Mouse (Mus musculus) midbrain, embryonic 12.5 days (tissue): Measurements from ENCODE around the gene Stard13. TPM values are rescaled to one million over a fixed set of nuclear protein-coding genes. Genes with fewer than 3 reads are reported as not detected.

Source experiments
- ATAC-seq: fragments of 200-750 bp; cut with Nextera tagmentation; 2 replicates; pipeline ENCODE4 v1.8.0; 2017; ENCODE audit warnings: low read depth, moderate TSS enrichment, moderate library complexity; ENCODE audit not compliant: low FRiP score
- H3K27ac ChIP-seq: fragments of 300-500 bp; sonication (generic); replicated peaks from 2 replicates; pipeline ENCODE4 v1.5.1; 2016; ENCODE audit warnings: mild to moderate bottlenecking
- H3K27me3 ChIP-seq: fragments of 300-500 bp; sonication (generic); 2 replicates; pipeline ENCODE4 v1.6.1; 2016; ENCODE audit warnings: mild to moderate bottlenecking
- H3K36me3 ChIP-seq: fragments of 300-500 bp; sonication (generic); 2 replicates; pipeline ENCODE4 v1.6.1; 2016
- H3K4me1 ChIP-seq: fragments of 300-500 bp; sonication (generic); 2 replicates; pipeline ENCODE4 v1.6.1; 2016
- H3K4me2 ChIP-seq: fragments of 300-500 bp; sonication (generic); replicated peaks from 2 replicates; pipeline ENCODE4 v1.6.1; 2016; ENCODE audit warnings: mild to moderate bottlenecking, moderate library complexity
- H3K4me3 ChIP-seq: fragments of 300-500 bp; sonication (generic); 2 replicates; pipeline ENCODE4 v1.5.1; 2016; ENCODE audit warnings: mild to moderate bottlenecking
- H3K9ac ChIP-seq: fragments of 300-500 bp; sonication (generic); replicated peaks from 2 replicates; pipeline ENCODE4 v1.6.1; 2016; ENCODE audit warnings: mild to moderate bottlenecking, moderate library complexity
- H3K9me3 ChIP-seq: fragments of 300-500 bp; sonication (generic); 2 replicates; pipeline ENCODE4 v1.6.1; 2016; ENCODE audit warnings: mild to moderate bottlenecking
- whole genome bisulfite sequencing: fragments of 180-500 bp; shearing (Covaris S2); methylation state at CpG from one replicate; pipeline ENCODE4 v1.1.7; 2016; 5-methylcytosine and 5-hydroxymethylcytosine counted together
- polyA plus RNA-seq: library from polyadenylated mRNA; unstranded; fragments of >200 nt; fragmentation: Nextera tagmentation; extraction: Ambion mirVana; gene quantifications from 2 replicates; pipeline ENCODE4 v1.2.1, GENCODE M21; 2016

Stard13 gene
- polyA plus RNA-seq, 1 experiment from 2014 or later: 5.6 TPM

DNA sequence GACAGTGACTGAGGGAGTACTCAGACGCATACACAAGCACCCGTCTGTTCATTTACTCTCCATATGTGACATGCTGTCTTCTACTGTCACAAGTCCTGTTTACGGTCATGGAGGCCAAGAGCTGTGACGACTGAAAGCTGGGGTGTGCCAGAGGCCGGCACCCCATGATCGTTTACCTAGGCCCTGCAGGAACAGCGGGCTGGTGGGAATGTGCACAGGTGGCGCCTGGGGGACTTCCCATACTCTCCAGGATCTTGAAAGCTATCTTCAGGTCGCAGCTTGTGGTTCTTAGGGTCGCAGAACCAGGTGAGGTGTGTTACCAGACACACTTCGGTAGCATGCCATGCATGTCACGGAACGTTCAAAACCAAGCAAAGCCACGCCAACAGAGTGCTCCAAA, 99.9 kb downstream of the Stard13 start:
- no peak overlapping the region for H3K4me2 ChIP-seq

DNA sequence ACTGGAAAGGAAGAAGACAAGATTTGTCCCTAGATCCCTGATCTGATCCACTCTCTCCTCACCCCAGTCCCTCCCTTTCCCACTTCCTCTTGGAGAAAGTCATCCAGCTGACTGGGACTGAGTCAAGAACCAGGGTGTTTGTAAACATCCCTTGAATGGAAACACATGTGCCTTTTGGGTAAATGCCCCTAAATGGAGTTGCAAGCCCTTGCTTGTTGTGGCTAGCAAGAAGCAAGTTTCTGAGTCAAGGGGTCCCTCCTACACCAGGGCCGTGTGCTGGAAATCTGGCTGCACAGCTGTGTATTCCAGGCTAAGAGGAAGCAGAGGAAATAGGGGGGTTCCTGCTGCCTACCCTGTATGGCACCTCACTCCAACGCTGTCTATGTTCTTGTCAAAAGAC, 103.9 kb downstream of the Stard13 start:
- Histone ChIP-seq H3K27ac (no peak overlapping the region), H3K4me2 (no peak overlapping the region), H3K36me3 (no peaks in the 10 kb centered on the region), H3K4me1 (no peaks in the 10 kb centered on the region), H3K9me3 (no peaks in the 10 kb centered on the region), H3K27me3 (no peaks in the 10 kb centered on the region), H3K9ac (no peak overlapping the region), H3K4me3 (no peak overlapping the region)
- WGBS: 76% methylated on average over 2 of the region's 2 CpGs
- no peak for ATAC-seq

More for the DNA sequence above, 99.9 kb downstream of the Stard13 start:
- no peak for ATAC-seq
- H3K27ac ChIP-seq: no peak overlapping the region
- no peak overlapping the region for H3K9ac ChIP-seq
- no peaks in the 10 kb centered on the region for H3K9me3 ChIP-seq
- 92% methylated on average over 14 of the region's 14 CpGs for WGBS
- H3K27me3 ChIP-seq: no peaks in the 10 kb centered on the region
- H3K4me3 ChIP-seq: no peak overlapping the region
- no peaks in the 10 kb centered on the region for H3K36me3 ChIP-seq
- H3K4me1 ChIP-seq: no peaks in the 10 kb centered on the region

DNA sequence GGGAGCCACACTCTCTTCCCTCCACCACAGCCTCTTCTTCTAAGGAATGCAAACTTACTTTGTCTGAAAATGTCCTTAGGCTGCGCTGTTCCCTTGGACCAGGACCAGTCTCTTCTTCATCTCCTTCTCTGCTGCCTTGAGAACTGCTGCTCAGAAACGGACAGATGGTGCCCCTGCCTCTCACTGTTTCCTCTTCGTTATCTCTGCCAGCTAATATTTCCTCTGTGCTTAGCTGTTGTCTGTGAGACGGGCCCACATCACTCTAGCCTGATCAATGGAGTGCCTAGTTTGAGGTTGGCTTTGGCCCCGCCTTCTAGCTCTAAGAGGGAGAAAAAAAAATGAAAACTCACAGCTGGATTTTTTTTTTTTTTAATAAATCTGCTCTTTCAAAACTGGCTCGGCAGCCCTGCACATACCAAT, 106.3 kb downstream of the Stard13 start:
- no peaks in the 10 kb centered on the region for H3K9me3 ChIP-seq
- H3K27ac ChIP-seq: no peak overlapping the region
- H3K36me3 ChIP-seq: no peaks in the 10 kb centered on the region
- no peaks in the 10 kb centered on the region for H3K4me1 ChIP-seq
- H3K9ac ChIP-seq: no peak overlapping the region
- WGBS: 66% methylated on average over 6 of the region's 6 CpGs
- H3K4me3 ChIP-seq: no peak overlapping the region
- no peaks in the 10 kb centered on the region for H3K27me3 ChIP-seq
- no peak overlapping the region for H3K4me2 ChIP-seq
- no peak for ATAC-seq

DNA sequence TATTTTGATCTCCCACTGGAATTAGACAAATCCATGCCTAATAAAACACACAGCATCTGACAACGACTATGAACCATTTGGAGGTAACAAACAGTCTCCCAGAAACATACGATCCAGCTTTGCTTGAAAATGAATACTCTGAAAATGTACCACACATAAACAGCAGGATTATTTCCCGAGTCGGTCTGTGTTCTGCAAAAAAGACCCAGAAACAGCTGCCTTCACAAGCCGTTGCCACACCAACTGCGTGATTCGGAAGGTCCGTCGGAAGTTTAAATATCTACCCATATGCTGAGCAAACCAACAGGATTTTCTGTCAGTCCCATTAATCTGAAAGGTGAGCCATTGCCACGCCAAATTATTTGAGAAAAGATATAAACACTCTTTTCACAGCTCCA, 107.0 kb downstream of the Stard13 start:
- no peaks in the 10 kb centered on the region for H3K9me3 ChIP-seq
- no peak for ATAC-seq
- no peak overlapping the region for H3K27ac ChIP-seq
- no peaks in the 10 kb centered on the region for H3K27me3 ChIP-seq
- no peaks in the 10 kb centered on the region for H3K36me3 ChIP-seq
- no peak overlapping the region for H3K4me3 ChIP-seq
- H3K4me1 ChIP-seq: no peaks in the 10 kb centered on the region
- H3K9ac ChIP-seq: no peak overlapping the region
- no peak overlapping the region for H3K4me2 ChIP-seq
- 83% methylated on average over 10 of the region's 10 CpGs for WGBS

DNA sequence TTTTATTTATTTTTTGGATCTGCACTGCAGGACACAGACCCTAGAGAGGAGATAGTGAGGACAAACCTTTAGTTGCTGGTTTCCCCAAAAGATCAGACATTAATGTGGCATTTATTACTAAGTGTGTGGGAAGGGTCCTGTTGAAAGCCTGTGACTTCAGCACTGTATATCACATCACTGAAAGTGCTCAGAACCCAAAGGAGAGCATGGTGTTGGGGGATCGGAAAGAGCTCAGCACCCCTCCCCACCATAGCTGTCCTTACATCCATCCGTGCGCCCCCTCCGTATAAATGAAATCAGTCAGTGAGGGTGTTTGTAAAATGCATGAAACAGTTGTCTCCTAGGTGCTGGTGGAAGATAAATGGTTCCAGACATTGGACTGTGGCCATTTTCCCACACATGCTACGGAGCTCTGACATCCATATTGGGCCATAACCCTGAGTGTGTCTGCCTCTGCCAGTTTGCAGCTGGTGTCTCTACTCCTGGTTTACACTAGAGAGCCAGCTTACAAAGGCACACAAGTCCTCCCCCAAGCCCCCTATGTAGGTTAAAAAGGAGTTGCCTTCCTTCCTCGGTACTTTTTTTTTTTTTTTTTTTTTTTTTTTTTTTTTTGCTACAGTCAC, 107.5 kb downstream of the Stard13 start:
- Histone ChIP-seq H3K9ac (no peak overlapping the region), H3K9me3 (no peaks in the 10 kb centered on the region), H3K27ac (no peak overlapping the region), H3K27me3 (no peaks in the 10 kb centered on the region), H3K4me1 (no peaks in the 10 kb centered on the region), H3K4me3 (no peak overlapping the region), H3K4me2 (no peak overlapping the region), H3K36me3 (no peaks in the 10 kb centered on the region)
- 84% methylated on average over 6 of the region's 6 CpGs for WGBS
- no peak for ATAC-seq

DNA sequence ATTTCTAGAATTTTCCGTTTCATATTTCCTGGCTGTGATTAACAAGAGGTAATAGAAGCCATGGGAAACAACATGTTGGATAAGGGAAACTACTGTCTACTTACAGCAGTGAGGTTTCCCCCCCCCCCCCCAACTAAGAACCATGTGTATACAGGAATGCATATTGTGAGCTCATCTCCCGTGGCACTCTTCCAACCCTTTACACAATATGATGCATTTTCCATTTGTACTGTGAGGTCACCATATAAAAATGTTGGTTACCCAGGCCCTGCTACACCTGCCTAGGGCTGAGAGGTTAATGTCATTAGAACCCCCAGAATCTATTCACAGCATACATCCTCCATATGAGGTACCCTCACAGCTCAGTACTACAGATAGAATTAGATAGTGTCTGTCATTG, 115.8 kb downstream of the Stard13 start:
- H3K27ac ChIP-seq: no peak overlapping the region
- H3K36me3 ChIP-seq: no peaks in the 10 kb centered on the region
- ATAC-seq: no peak
- no peak overlapping the region for H3K9ac ChIP-seq
- H3K4me1 ChIP-seq: no peaks in the 10 kb centered on the region
- H3K4me2 ChIP-seq: no peak overlapping the region
- 89% methylated on average over 2 of the region's 2 CpGs for WGBS
- no peak overlapping the region for H3K4me3 ChIP-seq
- no peaks in the 10 kb centered on the region for H3K9me3 ChIP-seq
- H3K27me3 ChIP-seq: no peaks in the 10 kb centered on the region

DNA sequence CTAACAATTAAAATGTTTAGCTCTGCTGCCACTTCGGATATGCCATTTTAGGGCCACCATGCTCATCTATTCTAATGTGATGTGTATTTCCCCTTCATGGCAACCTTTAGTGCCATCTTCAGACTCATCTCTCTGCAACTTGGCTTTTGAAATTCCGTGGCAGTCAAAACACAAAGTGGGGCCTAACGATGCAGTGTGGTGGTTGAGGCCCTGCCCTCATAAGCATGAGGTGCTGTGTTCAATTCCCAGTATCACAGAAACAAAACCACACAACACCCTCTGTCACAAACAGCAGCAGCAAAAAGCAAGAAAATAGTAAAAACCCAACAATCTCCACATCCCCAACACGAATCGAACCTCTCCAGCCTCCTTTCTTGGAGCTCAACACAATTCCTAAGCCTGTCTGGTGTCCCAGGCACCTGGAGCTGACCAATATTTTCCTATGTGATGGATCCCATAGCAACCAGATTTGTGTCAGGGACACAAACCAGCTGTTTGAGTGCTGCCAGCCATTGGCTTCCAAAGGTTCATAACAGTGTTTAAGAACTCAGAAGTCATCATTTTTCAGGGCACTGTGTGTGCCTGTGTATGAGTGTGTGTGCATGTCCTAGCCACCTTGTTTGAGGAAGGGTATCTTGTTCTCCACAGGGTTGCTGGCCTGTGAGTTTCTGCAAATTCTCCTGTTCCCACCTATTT, 117.3 kb downstream of the Stard13 start:
- ATAC-seq: no peak
- no peak overlapping the region for H3K4me2 ChIP-seq
- H3K36me3 ChIP-seq: no peaks in the 10 kb centered on the region
- H3K27me3 ChIP-seq: no peaks in the 10 kb centered on the region
- no peak overlapping the region for H3K9ac ChIP-seq
- 89% methylated on average over 5 of the region's 5 CpGs for WGBS
- H3K9me3 ChIP-seq: no peaks in the 10 kb centered on the region
- no peaks in the 10 kb centered on the region for H3K4me1 ChIP-seq
- no peak overlapping the region for H3K27ac ChIP-seq
- H3K4me3 ChIP-seq: no peak overlapping the region

DNA sequence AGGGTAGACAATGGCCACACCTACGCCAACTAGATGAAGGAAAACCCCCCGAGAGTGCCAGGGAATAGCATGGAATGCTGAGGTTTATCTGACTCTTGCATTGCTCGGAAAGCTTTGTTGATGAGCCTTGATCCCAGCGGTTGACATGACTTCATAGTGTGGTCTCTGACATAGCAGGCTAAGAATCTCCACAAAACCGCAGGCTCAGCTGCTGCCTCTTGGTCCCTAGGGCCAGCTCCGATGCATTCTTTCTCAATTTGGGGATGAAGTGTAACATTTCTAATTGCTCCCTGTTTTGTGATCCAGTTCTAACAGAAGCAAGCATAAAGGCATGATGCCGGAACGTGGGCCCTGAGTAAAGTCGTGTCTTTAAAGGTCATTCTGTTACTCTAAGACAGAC, 120.9 kb downstream of the Stard13 start:
- no peak overlapping the region for H3K9ac ChIP-seq
- WGBS: 85% methylated on average over 9 of the region's 9 CpGs
- H3K4me3 ChIP-seq: no peak overlapping the region
- H3K9me3 ChIP-seq: no peaks in the 10 kb centered on the region
- 0 out of 2 replicates have a peak, but pooled peaks cover 3% of the 10 kb centered on the region for H3K4me1 ChIP-seq
- H3K27me3 ChIP-seq: no peaks in the 10 kb centered on the region
- no peak overlapping the region for H3K27ac ChIP-seq
- ATAC-seq: no peak
- no peaks in the 10 kb centered on the region for H3K36me3 ChIP-seq
- no peak overlapping the region for H3K4me2 ChIP-seq

DNA sequence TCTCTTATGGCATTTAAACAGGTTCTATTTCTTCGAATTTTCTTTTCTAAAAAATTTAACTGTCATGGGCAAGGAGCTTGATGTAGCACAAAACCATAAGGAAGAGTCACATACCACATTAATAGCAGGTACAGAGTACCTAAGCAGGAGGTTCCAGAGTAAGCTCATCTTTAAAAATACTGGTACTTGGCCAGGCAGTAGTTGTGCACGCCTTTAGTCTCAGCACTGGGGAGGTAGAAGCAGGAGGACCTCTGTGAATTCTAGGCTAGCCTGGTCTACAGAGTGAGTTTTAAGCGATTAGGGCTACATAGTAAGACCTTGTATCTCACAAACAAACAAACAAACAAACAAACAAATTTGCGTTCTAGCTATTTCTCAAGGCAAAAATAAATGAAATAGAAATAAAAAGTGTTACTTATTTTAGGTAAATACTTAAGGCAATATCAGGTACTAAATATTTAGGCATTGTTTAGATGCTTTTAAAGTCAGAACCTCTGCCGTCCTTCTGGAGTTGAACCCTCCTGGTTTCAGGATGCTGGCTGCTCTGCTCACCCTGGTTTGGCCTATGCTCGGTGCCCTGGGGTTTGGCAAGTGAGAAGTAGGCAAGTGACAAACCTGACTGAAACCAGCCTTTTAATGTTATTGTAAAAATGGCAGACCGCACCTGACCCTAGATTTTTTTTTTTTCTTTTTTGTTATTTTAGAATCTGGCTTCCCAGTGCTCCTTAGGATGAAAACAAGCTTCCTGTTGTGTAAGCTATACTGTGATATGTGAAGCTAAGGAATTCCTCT, 122.4 kb downstream of the Stard13 start:
- 90% methylated on average over 7 of the region's 7 CpGs for WGBS
- 0 out of 2 replicates have a peak, but pooled peaks cover 3% of the 10 kb centered on the region for H3K4me1 ChIP-seq
- H3K27ac ChIP-seq: no peak overlapping the region
- ATAC-seq: no peak
- no peak overlapping the region for H3K9ac ChIP-seq
- H3K4me3 ChIP-seq: no peak overlapping the region
- H3K9me3 ChIP-seq: no peaks in the 10 kb centered on the region
- no peaks in the 10 kb centered on the region for H3K36me3 ChIP-seq
- no peak overlapping the region for H3K4me2 ChIP-seq
- no peaks in the 10 kb centered on the region for H3K27me3 ChIP-seq

DNA sequence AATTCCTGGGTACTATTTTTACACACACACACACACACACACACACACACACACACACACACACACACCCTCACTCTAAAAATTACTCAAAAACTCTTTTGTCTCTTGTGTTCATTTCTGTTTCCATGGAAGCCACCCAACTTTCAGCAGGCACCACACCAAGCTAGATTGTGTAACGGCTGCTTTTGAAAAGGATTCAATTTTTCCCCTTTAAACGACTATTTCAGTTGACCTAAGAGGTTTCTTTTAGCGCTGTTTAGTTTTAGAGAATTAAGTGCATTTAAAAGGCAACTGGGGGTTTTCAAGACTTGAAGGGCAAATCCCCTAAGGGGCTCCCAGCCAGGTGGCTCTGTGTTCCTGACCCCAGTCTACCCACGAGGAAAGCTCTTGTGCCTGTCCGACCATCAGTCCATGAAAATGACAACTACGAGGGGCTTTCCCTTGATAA, 123.2 kb downstream of the Stard13 start:
- Histone ChIP-seq H3K9me3 (no peaks in the 10 kb centered on the region), H3K9ac (no peak overlapping the region), H3K27ac (no peak overlapping the region), H3K4me1 (0 out of 2 replicates have a peak, but pooled peaks cover 3% of the 10 kb centered on the region), H3K4me3 (no peak overlapping the region), H3K36me3 (no peaks in the 10 kb centered on the region), H3K4me2 (no peak overlapping the region), H3K27me3 (no peaks in the 10 kb centered on the region)
- no peak for ATAC-seq
- 53% methylated on average over 6 of the region's 6 CpGs for WGBS

DNA sequence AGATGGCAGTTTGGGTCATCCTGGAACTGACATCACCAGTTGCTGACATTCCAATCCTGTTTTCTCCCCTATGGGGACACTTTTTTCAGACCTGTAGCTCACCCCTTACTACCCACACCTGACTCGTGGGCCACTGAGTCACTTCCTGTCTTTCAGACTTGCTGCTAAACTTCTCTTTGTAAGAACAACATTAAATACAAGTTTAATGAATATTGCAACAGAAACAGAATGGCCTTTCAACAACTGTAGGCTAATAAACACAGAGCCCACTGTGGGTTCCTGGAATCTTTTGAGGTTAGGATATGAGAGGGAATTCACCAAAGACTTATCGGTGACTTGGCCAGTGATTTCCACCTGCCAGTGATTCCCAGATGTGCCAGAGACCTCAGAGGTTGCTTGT, 123.8 kb downstream of the Stard13 start:
- 76% methylated on average over 2 of the region's 2 CpGs for WGBS
- H3K4me3 ChIP-seq: no peak overlapping the region
- no peak overlapping the region for H3K27ac ChIP-seq
- no peaks in the 10 kb centered on the region for H3K9me3 ChIP-seq
- H3K27me3 ChIP-seq: no peaks in the 10 kb centered on the region
- 0 out of 2 replicates have a peak, but pooled peaks cover 3% of the 10 kb centered on the region for H3K4me1 ChIP-seq
- no peak overlapping the region for H3K4me2 ChIP-seq
- ATAC-seq: no peak
- H3K36me3 ChIP-seq: no peaks in the 10 kb centered on the region
- no peak overlapping the region for H3K9ac ChIP-seq

DNA sequence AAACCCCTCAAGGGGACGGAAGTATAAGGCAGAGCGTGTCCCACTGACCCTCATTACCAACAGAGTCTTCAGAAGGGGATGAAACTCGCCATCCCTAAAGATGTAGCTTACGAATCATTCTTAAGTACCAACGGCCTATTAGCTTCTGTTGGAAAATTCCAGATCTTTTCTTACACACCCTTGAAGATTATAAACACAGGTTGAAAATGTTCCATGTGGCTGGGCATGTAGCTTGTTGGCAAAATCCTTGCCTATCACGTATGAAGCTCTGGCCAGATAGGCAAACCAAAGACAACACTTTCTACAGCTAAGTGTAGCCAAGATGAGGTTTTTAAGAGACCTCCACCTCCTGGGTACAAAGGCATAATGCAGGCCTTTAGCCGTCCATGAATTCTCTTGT, 124.7 kb downstream of the Stard13 start:
- no peaks in the 10 kb centered on the region for H3K27me3 ChIP-seq
- WGBS: 78% methylated on average over 7 of the region's 7 CpGs
- H3K9me3 ChIP-seq: no peaks in the 10 kb centered on the region
- H3K4me3 ChIP-seq: no peak overlapping the region
- H3K4me2 ChIP-seq: no peak overlapping the region
- ATAC-seq: no peak
- H3K9ac ChIP-seq: no peak overlapping the region
- H3K4me1 ChIP-seq: 0 out of 2 replicates have a peak, but pooled peaks cover 3% of the 10 kb centered on the region
- no peaks in the 10 kb centered on the region for H3K36me3 ChIP-seq
- H3K27ac ChIP-seq: no peak overlapping the region
